Mouse (Mus musculus): Measurements from ENCODE around the gene Supt6. TPM values are rescaled to one million over a fixed set of nuclear protein-coding genes. Genes with fewer than 3 reads are reported as not detected.
"Not testable (repeated sequence)": the region's sequence is repeated elsewhere in the genome, so short reads cannot be mapped to it uniquely, and the experiment has no call there.

Gene Supt6
- polyA plus RNA-seq, 1 experiment = 30.7 TPM

- peak overlapping the region; percentile 96 for H3K4me3 ChIP-seq (replicated peaks; ENCODE audit: control insufficient read depth, low read depth, low read length)
- peak; percentile 5; the same call in 1 of the 2 replicates for TF ChIP-seq POLR2A (IDR thresholded peaks at IDR 0.05; ENCODE audit: borderline replicate concordance, control insufficient read depth, low read depth, low read length)
- TF ChIP-seq CTCF (IDR thresholded peaks at IDR 0.05; ENCODE audit: control insufficient read depth, insufficient read depth, low read length) = no peak
- peaks cover 1% of the 10 kb centered on the region for H3K4me1 ChIP-seq (ENCODE audit: control insufficient read depth, insufficient read depth, low read length)
- WGBS = under 1% methylated on average over 30 of the region's 30 CpGs
- no peak overlapping the region for H3K27ac ChIP-seq (ENCODE audit: control insufficient read depth, insufficient read depth, low read depth, low read length, poor library complexity)
Observed at GRCm38 (mm10) chr11:78194411-78195100, 51.2 kb downstream of the Supt6 start.

- H3K4me3 ChIP-seq (replicated peaks; ENCODE audit: control insufficient read depth, low read depth, low read length) = no peak within 1 kb of the TSS
- 71% methylated on average over 1 of the region's 1 CpGs for WGBS
- TF ChIP-seq POLR2A (IDR thresholded peaks at IDR 0.05; ENCODE audit: borderline replicate concordance, control insufficient read depth, low read depth, low read length) (no peak), CTCF (IDR thresholded peaks at IDR 0.05; ENCODE audit: control insufficient read depth, insufficient read depth, low read length) (no peak)
- H3K27ac ChIP-seq (ENCODE audit: control insufficient read depth, insufficient read depth, low read depth, low read length, poor library complexity) = no peak within 1 kb of the TSS
- H3K4me1 ChIP-seq (ENCODE audit: control insufficient read depth, insufficient read depth, low read length) = peaks cover 1% of the 10 kb centered on the region
Observed at GRCm38 (mm10) chr11:78193113-78193512, 52.7 kb downstream of the Supt6 start, which contains the start of gene Proca1. TSS of gene Proca1 (plus strand) at chr11:78193392.

GRCm38 (mm10) chr11:78190041-78190440 lies 55.7 kb downstream of the Supt6 start:
- H3K4me1 ChIP-seq (ENCODE audit: control insufficient read depth, insufficient read depth, low read length) = peaks cover 1% of the 10 kb centered on the region
- TF ChIP-seq POLR2A (IDR thresholded peaks at IDR 0.05; ENCODE audit: borderline replicate concordance, control insufficient read depth, low read depth, low read length) (no peak), CTCF (IDR thresholded peaks at IDR 0.05; ENCODE audit: control insufficient read depth, insufficient read depth, low read length) (no peak)
- H3K27ac ChIP-seq (ENCODE audit: control insufficient read depth, insufficient read depth, low read depth, low read length, poor library complexity) = no peak overlapping the region
- WGBS = 66% methylated on average over 6 of the region's 6 CpGs
- H3K4me3 ChIP-seq (replicated peaks; ENCODE audit: control insufficient read depth, low read depth, low read length) = no peak overlapping the region

GRCm38 (mm10) chr11:78189234-78190040 lies 56.4 kb downstream of the Supt6 start:
- 4% methylated on average over 42 of the region's 42 CpGs for WGBS

GRCm38 (mm10) chr11:78188331-78189233 lies 57.2 kb downstream of the Supt6 start, which contains the start of gene Rab34:
TSS of gene Rab34 (plus strand) at chr11:78188430.
- no peak within 1 kb of the TSS; the same call in 1 of the 2 replicates for H3K27ac ChIP-seq (ENCODE audit: control insufficient read depth, insufficient read depth, low read depth, low read length, poor library complexity)
- no peak for TF ChIP-seq POLR2A (IDR thresholded peaks at IDR 0.05; ENCODE audit: borderline replicate concordance, control insufficient read depth, low read depth, low read length)
- TF ChIP-seq CTCF (IDR thresholded peaks at IDR 0.05; ENCODE audit: control insufficient read depth, insufficient read depth, low read length) = no peak
- 1% methylated on average over 79 of the region's 80 CpGs for WGBS
- peak within 1 kb of the TSS; percentile 4 for H3K4me3 ChIP-seq (replicated peaks; ENCODE audit: control insufficient read depth, low read depth, low read length)
- no peaks in the 10 kb centered on the region; the same call in 1 of the 2 replicates for H3K4me1 ChIP-seq (ENCODE audit: control insufficient read depth, insufficient read depth, low read length)

More at GRCm38 (mm10) chr11:78189234-78190040, 56.4 kb downstream of the Supt6 start:
- Histone ChIP-seq H3K4me1 (ENCODE audit: control insufficient read depth, insufficient read depth, low read length) (no peaks in the 10 kb centered on the region; the same call in 1 of the 2 replicates), H3K27ac (ENCODE audit: control insufficient read depth, insufficient read depth, low read depth, low read length, poor library complexity) (no peak overlapping the region; the same call in 1 of the 2 replicates), H3K4me3 (replicated peaks; ENCODE audit: control insufficient read depth, low read depth, low read length) (peak overlapping the region; percentile 4)
- TF ChIP-seq CTCF (IDR thresholded peaks at IDR 0.05; ENCODE audit: control insufficient read depth, insufficient read depth, low read length) = no peak

GRCm38 (mm10) chr11:78184702-78185101 lies 61.1 kb downstream of the Supt6 start:
- not testable (repeated sequence) for H3K4me1 ChIP-seq (ENCODE audit: control insufficient read depth, insufficient read depth, low read length)

GRCm38 (mm10) chr11:78183884-78184514 lies 61.8 kb downstream of the Supt6 start:
- Histone ChIP-seq H3K4me3 (replicated peaks; ENCODE audit: control insufficient read depth, low read depth, low read length) (no peak overlapping the region), H3K27ac (ENCODE audit: control insufficient read depth, insufficient read depth, low read depth, low read length, poor library complexity) (no peak overlapping the region), H3K4me1 (ENCODE audit: control insufficient read depth, insufficient read depth, low read length) (no peaks in the 10 kb centered on the region; the same call in none of the 2 replicates)
- TF ChIP-seq CTCF (IDR thresholded peaks at IDR 0.05; ENCODE audit: control insufficient read depth, insufficient read depth, low read length) = no peak
- TF ChIP-seq POLR2A (IDR thresholded peaks at IDR 0.05; ENCODE audit: borderline replicate concordance, control insufficient read depth, low read depth, low read length) = no peak
- 56% methylated on average over 10 of the region's 10 CpGs for WGBS

More at GRCm38 (mm10) chr11:78184702-78185101, 61.1 kb downstream of the Supt6 start:
- H3K4me3 ChIP-seq (replicated peaks; ENCODE audit: control insufficient read depth, low read depth, low read length); H3K27ac ChIP-seq (ENCODE audit: control insufficient read depth, insufficient read depth, low read depth, low read length, poor library complexity): not testable (repeated sequence)
- 85% methylated on average over 6 of the region's 6 CpGs for WGBS
